Mouse (Mus musculus): Measurements from ENCODE around the gene Zfp943. TPM values are rescaled to one million over a fixed set of nuclear protein-coding genes. Genes with fewer than 3 reads are reported as not detected.
"Not testable (repeated sequence)": the region's sequence is repeated elsewhere in the genome, so short reads cannot be mapped to it uniquely, and the experiment has no call there.

The Zfp943 gene
- 19.1 and 21.3 TPM in 2 replicates for polyA plus RNA-seq (2014; fragmentation: Nextera tagmentation; extraction: Ambion mirVana)

DNA sequence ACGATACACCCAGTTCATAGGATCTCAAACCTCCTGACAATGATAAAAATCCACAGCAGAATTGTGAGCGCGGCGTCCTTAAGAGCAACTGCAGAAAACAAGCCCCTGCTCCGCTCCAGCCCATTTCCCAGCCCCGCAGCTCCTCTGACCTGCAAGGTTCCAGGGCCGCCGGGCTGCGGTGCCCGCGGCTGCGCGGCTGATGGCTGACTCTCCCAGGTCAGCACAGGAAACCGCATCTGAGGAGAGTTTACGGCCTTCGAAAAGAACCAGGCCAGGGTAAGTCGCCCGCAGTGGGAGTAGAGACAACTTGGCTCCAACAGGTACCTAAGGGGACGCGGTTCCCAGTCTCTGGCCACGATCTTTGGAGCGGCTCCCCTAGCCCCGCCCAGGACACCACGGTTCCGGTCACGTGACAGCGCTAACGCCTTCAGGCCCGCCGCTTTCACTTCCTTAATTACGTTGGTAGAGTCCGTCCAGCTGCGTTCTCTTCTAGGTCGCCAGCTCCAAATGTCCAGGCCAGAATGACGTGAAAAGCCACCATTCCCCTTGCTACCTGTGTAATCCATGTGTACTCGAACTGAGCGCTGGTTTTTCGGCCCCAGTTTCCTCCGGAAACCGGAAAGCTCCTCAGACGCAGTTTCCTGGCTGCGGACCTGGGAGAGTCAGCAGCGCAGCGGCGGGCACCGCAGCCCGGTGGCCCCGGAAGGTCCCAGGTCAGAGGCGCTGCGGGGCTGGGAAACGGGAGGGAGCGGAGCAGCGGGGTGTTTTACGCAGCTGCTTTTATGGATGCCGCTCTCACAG lies at the start of gene Zfp943, which contains the start of gene Zfp942:
Zfp943 (plus strand) TSS at position 446 of the 801 bp plus-strand sequence.
Zfp942 (minus strand) TSS at position 358 of the 801 bp plus-strand sequence.
- peaks cover 24% of the 10 kb centered on the region for H3K4me1 ChIP-seq (replicated peaks; ENCODE audit: control insufficient read depth, insufficient read depth, low read length)
- WGBS = under 1% methylated on average over 40 of the region's 55 CpGs
- not testable (repeated sequence) for H3K9me3 ChIP-seq (ENCODE audit: control insufficient read depth, low read length); H3K27me3 ChIP-seq (ENCODE audit: control insufficient read depth, insufficient read depth, low read length); H3K36me3 ChIP-seq (replicated peaks; ENCODE audit: control insufficient read depth, insufficient read depth)
- H3K27ac ChIP-seq = peak within 1 kb of the TSS; percentile 89
- DNase-seq (ENCODE audit: low spot score) (peak; percentile 77), ATAC-seq (ENCODE audit: low FRiP score) (peak; percentile 98)
- H3K9ac ChIP-seq = peak within 1 kb of the TSS; percentile 88
- peak within 1 kb of the TSS; percentile 65 for H3K4me2 ChIP-seq (replicated peaks)
- peak within 1 kb of the TSS; percentile 75 for H3K4me3 ChIP-seq (replicated peaks; ENCODE audit: low read length)

DNA sequence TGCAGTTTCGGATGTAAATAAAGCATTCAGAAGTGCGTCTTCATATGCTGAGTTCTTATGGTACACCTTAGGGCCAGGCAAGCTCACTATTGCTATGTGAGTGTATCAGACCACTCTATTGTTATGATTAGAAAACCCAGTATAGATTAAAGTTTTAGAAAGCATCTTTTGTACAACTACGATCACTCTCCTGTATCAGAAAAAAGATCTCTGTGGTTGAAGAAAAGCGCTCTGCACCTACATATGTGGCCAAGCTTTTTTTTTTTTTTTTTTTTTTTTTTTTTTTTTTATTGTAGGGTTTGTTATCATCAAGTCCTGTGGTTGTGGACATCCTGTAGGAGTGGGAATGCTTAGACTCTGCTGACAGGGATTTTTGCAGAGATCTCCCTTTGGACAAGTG lies 950 bp downstream of the Zfp943 start:
- peak overlapping the region; percentile 62 for H3K4me2 ChIP-seq (replicated peaks)
- peaks cover 5% of the 10 kb centered on the region for H3K36me3 ChIP-seq (replicated peaks; ENCODE audit: control insufficient read depth, insufficient read depth)
- peak overlapping the region; percentile 75 for H3K4me3 ChIP-seq (replicated peaks; ENCODE audit: low read length)
- no peak for DNase-seq (ENCODE audit: low spot score)
- peaks cover 24% of the 10 kb centered on the region for H3K4me1 ChIP-seq (replicated peaks; ENCODE audit: control insufficient read depth, insufficient read depth, low read length)
- no peak overlapping the region for H3K27ac ChIP-seq
- H3K9me3 ChIP-seq (ENCODE audit: control insufficient read depth, low read length) = peaks cover 6% of the 10 kb centered on the region
- WGBS = 56% methylated on average over 4 of the region's 4 CpGs
- no peaks in the 10 kb centered on the region for H3K27me3 ChIP-seq (ENCODE audit: control insufficient read depth, insufficient read depth, low read length)
- no peak for ATAC-seq (ENCODE audit: low FRiP score)
- H3K9ac ChIP-seq = peak overlapping the region; percentile 88

DNA sequence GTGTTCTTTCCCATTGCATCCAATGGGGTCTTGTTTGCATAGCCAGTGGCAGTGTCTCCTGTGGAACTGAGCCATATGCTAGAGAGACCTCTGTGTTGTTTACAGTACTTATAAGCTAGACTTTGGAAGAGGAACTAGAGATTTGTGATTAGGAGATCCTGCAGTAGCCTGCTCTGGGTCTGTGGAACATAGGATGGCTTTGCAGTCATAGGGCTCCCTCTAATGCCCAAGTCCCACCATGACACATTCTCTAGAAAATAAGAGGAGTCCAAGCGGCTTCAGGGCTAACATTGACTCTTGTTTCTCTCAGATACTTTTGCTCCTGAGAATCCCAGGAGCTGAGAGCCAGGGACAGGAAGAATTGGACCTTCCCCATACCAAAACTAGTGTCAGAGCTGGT lies 73.2 kb downstream of the Zfp943 start:
- not testable (repeated sequence) for H3K4me2 ChIP-seq (replicated peaks); H3K4me1 ChIP-seq (replicated peaks; ENCODE audit: control insufficient read depth, insufficient read depth, low read length); H3K27ac ChIP-seq; H3K36me3 ChIP-seq (replicated peaks; ENCODE audit: control insufficient read depth, insufficient read depth); ATAC-seq (ENCODE audit: low FRiP score); H3K9me3 ChIP-seq (ENCODE audit: control insufficient read depth, low read length); H3K4me3 ChIP-seq (replicated peaks; ENCODE audit: low read length); DNase-seq (ENCODE audit: low spot score); H3K9ac ChIP-seq; H3K27me3 ChIP-seq (ENCODE audit: control insufficient read depth, insufficient read depth, low read length)
- WGBS = 38% methylated on average over 1 of the region's 1 CpGs

DNA sequence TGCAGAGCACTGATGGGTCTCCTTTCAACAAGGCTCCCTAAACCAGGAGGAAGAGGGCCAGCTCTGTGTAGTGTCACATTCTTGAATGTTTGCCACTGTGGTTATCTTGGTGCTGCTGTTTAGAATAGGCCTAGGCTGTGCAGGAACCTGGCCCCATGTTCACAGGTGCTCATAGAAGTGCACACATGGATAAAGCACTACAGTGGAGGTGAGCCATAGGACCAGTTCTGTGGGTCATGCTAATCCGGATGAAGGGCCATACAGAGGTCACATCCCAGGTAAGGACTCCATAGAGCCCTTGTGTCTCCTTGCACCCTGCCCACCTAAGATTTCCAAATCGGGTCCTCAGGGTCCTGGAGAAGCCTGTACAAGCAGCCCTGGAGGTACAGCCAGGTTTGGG lies 87.1 kb downstream of the Zfp943 start:
- WGBS = 72% methylated on average over 2 of the region's 2 CpGs
- no peak for DNase-seq (ENCODE audit: low spot score)
- H3K4me3 ChIP-seq (replicated peaks; ENCODE audit: low read length) = no peak overlapping the region

DNA sequence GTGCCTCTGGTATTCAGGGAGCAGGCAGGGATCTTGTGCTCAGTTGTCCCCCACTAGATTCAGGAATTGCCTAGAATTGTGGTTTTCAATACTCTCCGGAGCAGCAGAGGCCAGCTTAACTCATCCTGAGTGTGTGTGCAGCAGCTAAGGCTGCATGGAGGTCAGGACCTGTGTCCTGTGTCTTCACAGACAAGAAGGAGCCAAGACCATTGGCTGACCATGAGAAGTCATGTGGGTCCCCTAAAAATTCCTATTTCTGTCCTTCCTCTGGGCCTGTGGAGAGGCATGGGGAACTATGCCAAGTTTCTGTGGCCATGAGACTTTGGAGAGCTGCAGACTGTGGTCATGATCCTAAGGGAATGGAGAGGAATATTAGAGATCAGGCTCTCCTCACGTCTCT lies 90.9 kb downstream of the Zfp943 start:
- Histone ChIP-seq H3K36me3 (replicated peaks; ENCODE audit: control insufficient read depth, insufficient read depth) (no peaks in the 10 kb centered on the region), H3K27me3 (ENCODE audit: control insufficient read depth, insufficient read depth, low read length) (no peaks in the 10 kb centered on the region), H3K4me3 (replicated peaks; ENCODE audit: low read length) (no peak overlapping the region), H3K9ac (no peak overlapping the region), H3K4me1 (replicated peaks; ENCODE audit: control insufficient read depth, insufficient read depth, low read length) (no peaks in the 10 kb centered on the region), H3K27ac (no peak overlapping the region), H3K4me2 (replicated peaks) (no peak overlapping the region), H3K9me3 (ENCODE audit: control insufficient read depth, low read length) (0 out of 2 replicates have a peak, but pooled peaks cover 7% of the 10 kb centered on the region)
- 70% methylated on average over 2 of the region's 2 CpGs for WGBS
- DNase-seq (ENCODE audit: low spot score) = no peak
- no peak for ATAC-seq (ENCODE audit: low FRiP score)

More for the DNA sequence above, 87.1 kb downstream of the Zfp943 start:
- Histone ChIP-seq H3K4me1 (replicated peaks; ENCODE audit: control insufficient read depth, insufficient read depth, low read length) (no peaks in the 10 kb centered on the region), H3K9ac (no peak overlapping the region), H3K9me3 (ENCODE audit: control insufficient read depth, low read length) (0 out of 2 replicates have a peak, but pooled peaks cover 4% of the 10 kb centered on the region), H3K36me3 (replicated peaks; ENCODE audit: control insufficient read depth, insufficient read depth) (no peaks in the 10 kb centered on the region), H3K27me3 (ENCODE audit: control insufficient read depth, insufficient read depth, low read length) (no peaks in the 10 kb centered on the region), H3K4me2 (replicated peaks) (no peak overlapping the region), H3K27ac (no peak overlapping the region)
- ATAC-seq (ENCODE audit: low FRiP score) = no peak

DNA sequence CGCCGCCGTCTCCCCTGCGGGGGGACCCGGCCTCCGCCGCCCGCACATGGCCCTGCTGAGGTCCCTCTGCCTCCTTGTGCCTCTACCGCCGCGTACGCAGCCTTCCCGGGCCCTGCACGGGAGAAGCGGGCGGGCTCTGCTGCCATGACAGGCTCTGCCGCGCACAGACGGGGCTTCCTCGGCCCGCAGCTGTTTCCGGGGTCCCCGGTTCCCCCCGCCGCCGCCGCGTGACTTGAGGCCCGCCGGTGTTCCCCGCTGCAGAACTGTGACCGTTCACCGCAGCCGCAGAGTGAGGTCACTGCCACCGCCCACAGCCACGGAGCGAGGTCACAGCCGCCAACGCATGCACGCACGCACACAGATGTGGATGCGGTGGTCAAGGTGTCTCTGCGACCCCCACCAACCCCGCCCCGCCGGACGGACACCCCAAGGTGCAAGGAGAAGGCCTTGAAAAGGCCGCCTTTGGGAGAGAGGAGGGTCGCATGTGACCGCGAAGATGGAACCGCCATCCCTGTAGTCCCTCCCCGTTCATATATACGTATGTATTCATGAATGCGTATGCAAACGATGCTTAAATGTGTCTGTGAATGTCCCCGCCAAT lies 118.8 kb downstream of the Zfp943 start:
- Histone ChIP-seq H3K27ac (peak overlapping the region; percentile 90), H3K27me3 (ENCODE audit: control insufficient read depth, insufficient read depth, low read length) (no peaks in the 10 kb centered on the region), H3K9ac (peak overlapping the region; percentile 94), H3K36me3 (replicated peaks; ENCODE audit: control insufficient read depth, insufficient read depth) (no peaks in the 10 kb centered on the region), H3K4me3 (replicated peaks; ENCODE audit: low read length) (peak overlapping the region; percentile 81), H3K4me1 (replicated peaks; ENCODE audit: control insufficient read depth, insufficient read depth, low read length) (no peaks in the 10 kb centered on the region), H3K9me3 (ENCODE audit: control insufficient read depth, low read length) (no peaks in the 10 kb centered on the region), H3K4me2 (replicated peaks) (peak overlapping the region; percentile 65)
- WGBS = 2% methylated on average over 57 of the region's 57 CpGs
- DNase-seq (ENCODE audit: low spot score) = peak; percentile 61
- peak; percentile 95 for ATAC-seq (ENCODE audit: low FRiP score)

DNA sequence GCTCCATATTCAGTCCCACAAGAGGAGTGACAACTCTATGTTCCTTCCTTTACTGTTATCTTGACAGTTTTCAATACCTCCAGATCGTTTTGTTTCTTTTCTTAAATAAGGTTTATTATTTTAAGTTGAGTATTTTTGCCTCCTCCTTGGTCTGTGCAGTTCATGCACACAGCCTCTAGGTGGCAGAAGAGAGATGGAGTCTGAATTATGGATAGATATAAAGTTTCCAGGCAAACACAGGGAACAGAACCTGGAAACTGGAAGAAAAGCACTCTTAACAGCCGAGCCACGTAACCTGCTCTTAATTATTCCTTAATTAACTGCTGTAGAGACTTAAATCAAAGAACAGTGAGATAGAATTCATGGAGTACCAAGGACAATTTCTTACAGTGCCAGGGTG lies 120.9 kb downstream of the Zfp943 start:
- H3K27ac ChIP-seq; H3K4me1 ChIP-seq (replicated peaks; ENCODE audit: control insufficient read depth, insufficient read depth, low read length); H3K4me3 ChIP-seq (replicated peaks; ENCODE audit: low read length); H3K36me3 ChIP-seq (replicated peaks; ENCODE audit: control insufficient read depth, insufficient read depth); H3K9ac ChIP-seq; H3K27me3 ChIP-seq (ENCODE audit: control insufficient read depth, insufficient read depth, low read length); ATAC-seq (ENCODE audit: low FRiP score); H3K9me3 ChIP-seq (ENCODE audit: control insufficient read depth, low read length); H3K4me2 ChIP-seq (replicated peaks): not testable (repeated sequence)
- DNase-seq (ENCODE audit: low spot score) = peak; percentile 63
- 28% methylated on average over 3 of the region's 3 CpGs for WGBS

DNA sequence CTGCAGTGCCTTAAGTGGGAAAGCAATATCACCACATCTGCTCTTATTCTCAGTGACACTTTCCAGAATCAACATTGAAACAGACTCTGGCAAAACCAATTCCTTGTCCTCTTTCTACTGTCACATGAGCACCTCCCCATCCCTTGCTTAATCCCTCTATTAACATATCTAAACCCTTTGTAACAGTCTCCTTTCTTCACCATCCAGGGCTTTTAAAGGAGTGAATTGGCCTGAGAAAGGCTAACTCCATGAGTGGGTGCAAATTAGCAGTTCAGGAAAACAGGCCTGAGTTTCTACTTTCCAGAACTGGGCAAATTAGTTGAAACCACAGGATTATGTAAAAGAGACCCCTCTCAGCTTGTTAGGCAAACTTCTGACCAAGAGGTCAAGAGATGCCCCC lies 156.4 kb downstream of the Zfp943 start:
- no peak for ATAC-seq (ENCODE audit: low FRiP score)
- Histone ChIP-seq H3K27me3 (ENCODE audit: control insufficient read depth, insufficient read depth, low read length) (no peaks in the 10 kb centered on the region), H3K9ac (no peak overlapping the region), H3K4me3 (replicated peaks; ENCODE audit: low read length) (no peak overlapping the region), H3K4me1 (replicated peaks; ENCODE audit: control insufficient read depth, insufficient read depth, low read length) (no peaks in the 10 kb centered on the region), H3K4me2 (replicated peaks) (no peak overlapping the region), H3K27ac (no peak overlapping the region), H3K9me3 (ENCODE audit: control insufficient read depth, low read length) (no peaks in the 10 kb centered on the region), H3K36me3 (replicated peaks; ENCODE audit: control insufficient read depth, insufficient read depth) (no peaks in the 10 kb centered on the region)
- DNase-seq (ENCODE audit: low spot score) = no peak
